Mouse (Mus musculus) urinary bladder, postnatal 4 days (tissue): ENCODE measurements around the gene Krt34.

Source experiments
- DNase-seq, 2 experiments: peaks; one replicate each; pipeline ENCODE4 v3.0.0; 2021 to 2022; ENCODE audit warnings: low spot score in 2 of 2

The Krt34 gene

DNA sequence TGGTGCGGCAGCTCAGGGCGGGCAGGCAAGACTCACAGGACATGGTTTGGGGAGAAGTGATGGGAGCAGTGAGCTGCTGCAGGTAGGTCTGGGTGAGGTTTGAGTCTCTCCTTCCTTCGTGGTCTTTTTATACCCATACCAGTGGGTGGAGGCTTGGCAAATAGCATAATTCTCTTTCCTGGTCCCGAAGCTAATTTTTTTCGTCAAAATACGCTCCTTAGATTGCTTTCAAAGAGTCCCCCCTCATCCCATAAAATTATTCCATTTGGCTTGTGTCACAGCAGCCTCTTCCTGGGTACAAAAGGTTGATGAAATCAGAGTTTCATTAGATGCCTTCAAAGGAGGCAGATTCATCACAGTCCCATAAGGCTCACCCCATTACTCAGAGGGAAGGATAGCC is at the start of gene Krt34:
Gene Krt34, minus strand, starts transcription at position 101 of the 400 bp plus-strand sequence.
- DNase-seq = no peak

DNA sequence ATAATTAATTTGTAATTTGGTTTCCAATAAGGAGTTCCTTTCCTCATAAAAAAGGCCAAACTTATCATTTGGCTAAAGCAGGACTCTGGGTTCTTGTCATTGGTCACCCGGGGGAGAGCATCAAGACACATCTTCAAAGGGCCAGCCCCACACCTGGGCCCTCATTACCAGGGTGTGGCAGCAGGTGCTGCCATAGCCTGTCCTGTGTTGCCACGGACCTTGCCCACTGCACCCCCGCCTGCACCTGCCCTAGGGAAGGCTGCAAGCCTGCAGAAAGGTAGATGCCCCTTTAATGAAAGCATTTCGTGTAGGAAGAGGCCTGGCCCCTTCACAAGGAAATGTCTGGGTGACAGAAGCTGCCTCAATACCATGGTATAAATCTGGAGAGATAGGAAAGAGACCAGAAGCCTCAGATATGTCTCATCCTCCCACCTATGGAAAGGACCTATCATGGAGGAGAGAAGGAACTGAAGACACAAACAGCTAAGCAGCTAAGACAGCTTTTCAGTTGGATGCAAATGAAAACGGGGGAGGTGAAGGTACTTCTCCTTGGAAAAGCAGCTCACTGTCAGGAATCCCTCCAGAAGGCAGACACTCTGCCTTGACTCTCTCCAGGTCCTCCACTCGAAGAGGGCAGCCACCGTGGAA is 47.1 kb upstream of the Krt34 start:
- no peak for DNase-seq

DNA sequence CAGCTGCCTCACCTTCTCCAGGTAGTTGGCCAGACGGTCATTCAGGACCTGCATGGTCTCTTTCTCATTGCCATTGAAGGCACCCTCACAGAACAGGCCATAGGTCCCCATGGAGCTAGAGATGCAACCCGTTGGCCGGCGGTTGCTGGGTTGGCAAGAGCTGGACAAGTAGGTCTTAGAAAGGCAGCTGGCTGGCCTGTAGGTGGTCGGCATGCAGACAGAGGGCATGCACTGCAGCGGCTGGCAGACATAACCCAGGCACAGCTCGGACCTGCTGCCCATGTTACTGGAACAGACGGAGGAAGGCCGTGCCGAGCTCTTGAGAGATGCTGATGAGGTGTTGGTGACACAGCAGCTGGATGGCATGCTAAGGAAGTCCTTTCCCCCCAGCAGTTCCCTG is 46.5 kb upstream of the Krt34 start, which contains the start of gene Krt32:
Gene Krt32, minus strand, starts transcription at position 366 of the 400 bp plus-strand sequence.
- DNase-seq = no peak

GRCm38 (mm10) chr11:100073873-100074272 is 32.5 kb upstream of the Krt34 start:
- no peak for DNase-seq

GRCm38 (mm10) chr11:100067293-100068036 is 26.1 kb upstream of the Krt34 start:
- peak in 1 of 2 experiments; percentile 38 for DNase-seq

- DNase-seq = no peak
These were observed 25.1 kb upstream of the Krt34 start for GRCm38 (mm10) chr11:100066236-100067010.

- DNase-seq = no peak
These were observed 17.5 kb upstream of the Krt34 start for GRCm38 (mm10) chr11:100058875-100059274.

GRCm38 (mm10) chr11:100055686-100056655 is 14.6 kb upstream of the Krt34 start:
- no peak for DNase-seq

DNA sequence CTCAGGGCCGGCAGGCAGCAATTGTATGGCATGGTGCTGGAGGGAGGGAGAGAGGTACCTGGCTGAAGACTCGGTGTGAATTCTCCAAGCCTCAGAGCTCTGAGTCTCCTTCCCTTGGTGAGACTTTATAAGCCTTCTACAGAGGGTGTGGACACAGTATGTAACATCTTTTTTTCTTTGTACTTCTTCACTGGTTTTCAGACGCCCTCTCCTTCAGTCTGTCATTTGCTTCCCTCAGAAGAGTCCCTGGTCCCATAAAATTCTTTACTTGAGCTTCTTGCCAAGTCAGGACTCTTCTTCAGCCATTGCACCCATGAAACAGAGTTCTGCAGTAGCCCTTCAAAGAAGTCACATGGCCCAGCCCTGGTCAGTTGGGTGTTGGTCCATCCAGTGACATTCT is 9.1 kb upstream of the Krt34 start, which contains the start of gene Krt31:
Gene Krt31, minus strand, starts transcription at position 101 of the 400 bp plus-strand sequence.
- no peak for DNase-seq

DNA sequence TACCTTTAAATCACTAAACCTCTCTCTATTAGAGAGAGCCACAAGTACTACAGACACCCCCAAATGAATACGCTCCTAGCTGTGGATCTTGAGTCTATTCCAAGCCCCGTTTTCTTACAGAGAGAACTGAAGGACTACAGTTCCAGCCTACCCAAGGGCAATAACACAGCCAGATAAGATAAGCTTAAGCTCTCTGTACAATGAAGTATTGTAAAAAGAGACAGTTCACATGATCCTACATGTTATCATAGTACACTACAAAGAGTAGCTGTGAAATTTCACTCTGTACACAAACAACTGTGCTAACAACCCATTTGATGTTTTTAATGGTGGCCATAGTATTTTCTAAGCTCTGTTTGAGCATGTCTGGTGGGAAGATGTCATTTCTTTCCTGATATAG is 5.8 kb upstream of the Krt34 start:
- DNase-seq = no peak

DNA sequence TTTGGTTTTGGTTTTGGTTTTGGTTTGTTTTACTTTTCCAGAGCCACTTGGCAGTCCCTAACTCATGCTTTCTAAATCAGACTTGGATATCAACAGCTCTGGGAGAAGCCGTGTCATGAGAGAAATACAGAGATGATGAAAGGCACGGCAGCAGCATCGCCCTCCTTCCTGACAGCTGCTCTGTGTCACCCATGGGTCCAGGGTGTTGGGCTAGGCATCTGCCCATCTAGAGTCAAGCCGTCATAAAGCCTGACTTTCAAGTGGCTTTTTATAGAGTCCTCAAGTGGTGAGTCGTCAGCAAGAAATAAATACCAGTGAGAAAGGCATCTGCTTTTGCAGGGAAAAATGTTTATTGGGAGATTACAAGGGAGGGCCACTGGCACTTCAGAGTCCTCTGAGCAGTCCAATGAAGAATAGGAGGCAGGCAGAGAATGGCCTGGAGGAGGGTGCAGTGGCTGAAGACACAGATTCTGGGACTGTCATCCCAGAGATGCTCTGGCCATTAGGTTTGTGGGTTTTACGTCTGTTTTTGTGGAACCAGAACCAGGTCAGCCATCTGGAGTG is 5.0 kb upstream of the Krt34 start:
- no peak for DNase-seq

DNA sequence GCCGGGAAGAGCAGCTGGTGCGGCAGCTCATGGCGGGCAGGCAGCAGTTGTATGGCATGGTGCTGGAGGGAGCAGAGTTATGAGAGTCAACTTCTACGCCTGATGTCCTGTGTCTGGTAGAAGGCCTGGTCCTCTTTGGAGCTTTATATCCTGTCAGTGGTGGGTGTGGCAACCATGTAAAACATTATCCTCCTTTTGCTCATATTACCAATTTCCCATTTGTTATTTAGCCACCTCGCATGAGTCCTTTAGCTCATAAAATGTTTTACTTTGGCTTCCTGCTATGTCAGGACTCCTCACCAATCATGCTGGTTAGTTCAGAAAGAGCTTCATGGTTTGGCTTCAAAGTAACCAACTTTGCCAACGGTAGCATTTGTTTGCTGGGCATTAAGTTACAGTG is 11.6 kb downstream of the Krt34 start, which contains the start of gene Krt33b:
Gene Krt33b, minus strand, starts transcription at position 101 of the 400 bp plus-strand sequence.
- no peak for DNase-seq

DNA sequence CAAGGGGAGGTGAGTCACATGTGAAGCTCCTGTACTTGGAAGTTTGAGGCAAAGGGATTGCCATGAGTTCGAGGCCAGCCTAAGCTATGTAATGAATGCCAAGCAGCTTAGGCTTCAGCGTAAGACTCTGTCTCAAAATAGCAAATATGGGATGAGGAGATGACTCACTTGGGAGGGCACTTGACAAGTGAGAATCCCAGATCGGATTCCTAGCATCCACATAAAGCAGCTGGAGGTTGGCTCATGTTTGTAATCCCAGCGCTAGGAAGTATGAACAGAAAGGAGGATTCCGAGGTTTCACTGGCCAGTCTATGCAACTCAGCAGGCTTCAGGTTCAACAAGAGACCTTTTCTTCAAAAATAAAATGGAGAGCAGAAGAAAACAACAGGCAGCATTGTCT is 19.9 kb downstream of the Krt34 start:
- no peak for DNase-seq

DNA sequence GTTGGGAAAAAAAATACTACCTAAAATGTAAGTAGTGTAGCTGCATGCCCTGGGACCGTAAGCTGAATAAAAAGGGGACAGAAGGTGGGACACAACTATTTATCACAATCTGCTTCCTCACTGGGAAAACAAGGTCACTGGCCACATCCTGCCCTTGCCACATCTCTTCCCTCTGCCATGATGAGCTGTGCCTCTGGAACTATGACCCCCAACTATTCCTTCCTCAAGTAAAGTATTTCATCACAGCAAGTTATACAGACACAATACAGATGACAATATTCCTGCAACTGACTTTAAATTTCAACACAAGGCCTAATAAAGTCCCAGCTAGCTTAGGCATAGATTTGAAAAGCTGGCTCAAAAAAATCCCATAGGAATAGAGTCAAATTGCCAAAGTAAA is 21.9 kb downstream of the Krt34 start:
- no peak for DNase-seq

DNA sequence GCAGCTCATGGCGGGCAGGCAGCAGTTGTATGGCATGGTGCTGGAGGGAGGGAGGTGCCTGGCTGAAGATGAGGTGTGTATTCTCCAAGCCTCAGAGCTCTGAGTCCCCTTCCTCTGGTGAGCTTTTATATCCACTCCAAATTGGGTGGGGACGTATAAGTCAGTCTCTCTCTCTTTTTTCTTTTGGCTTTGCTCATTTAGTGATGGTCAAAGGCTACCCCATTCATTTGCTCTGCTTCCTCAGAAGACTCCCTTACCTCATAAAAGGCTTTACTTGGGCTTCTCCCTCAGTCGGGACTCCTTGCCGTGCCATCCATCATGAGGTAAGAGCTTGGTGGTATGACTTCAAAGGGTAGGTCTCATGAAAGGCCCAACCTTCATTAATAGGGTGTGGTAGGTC is 25.2 kb downstream of the Krt34 start, which contains the start of gene Krt33a:
Gene Krt33a, minus strand, starts transcription at position 101 of the 400 bp plus-strand sequence.
- no peak for DNase-seq

GRCm38 (mm10) chr11:100013691-100014171 is 27.6 kb downstream of the Krt34 start:
- DNase-seq = no peak

- no peak for DNase-seq
These were observed 30.7 kb downstream of the Krt34 start for GRCm38 (mm10) chr11:100010682-100011081.

DNA sequence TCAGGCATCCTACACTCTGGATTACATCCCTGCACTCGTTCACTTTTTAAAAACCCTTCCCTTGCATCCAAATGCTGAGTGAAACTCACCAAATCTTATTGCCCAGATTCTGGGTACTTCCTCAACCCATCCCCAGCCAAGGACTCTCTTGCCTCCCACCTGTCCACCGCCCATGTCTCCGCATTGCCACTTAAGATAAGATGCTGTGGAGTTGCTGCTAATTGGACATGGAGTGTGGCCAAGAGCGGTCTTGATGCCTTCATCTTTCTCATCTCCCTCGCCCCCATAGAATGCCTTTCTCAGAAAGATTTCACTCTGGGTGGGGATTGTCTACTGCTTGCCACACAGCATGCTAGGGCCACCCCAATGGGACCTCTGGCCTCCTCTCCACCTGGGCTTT is 33.0 kb downstream of the Krt34 start:
- no peak for DNase-seq

GRCm38 (mm10) chr11:100006624-100007023 is 34.7 kb downstream of the Krt34 start:
- DNase-seq = no peak

DNA sequence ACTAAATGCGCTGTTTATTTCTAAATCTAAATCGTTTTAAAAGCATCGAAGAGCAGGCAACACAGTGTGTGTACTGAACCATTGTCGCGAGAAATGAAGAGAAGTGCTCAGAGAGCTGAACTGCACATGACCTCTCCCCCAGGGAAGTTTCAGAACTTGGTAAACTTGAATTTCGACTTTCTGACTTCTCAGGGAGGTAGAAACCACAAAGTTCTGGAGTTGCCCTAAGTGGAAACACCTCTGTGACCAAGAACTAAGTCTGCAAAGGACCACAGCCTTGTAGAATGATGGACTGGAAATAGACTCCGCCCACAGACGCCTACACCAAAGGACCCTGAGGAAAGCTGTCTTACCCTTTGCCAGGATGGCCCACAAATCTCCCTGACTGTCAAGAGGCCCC is 35.4 kb downstream of the Krt34 start:
- no peak for DNase-seq
